Mouse (Mus musculus) kidney, adult 8-10 months (tissue): ENCODE data around the gene Hapln3.

Experiments used
- DNase-seq, 2 experiments: peaks; one replicate each; pipeline ENCODE4 v3.0.0; 2022

The Hapln3 gene

GRCm38 (mm10) chr7:79130843-79131444 is at the start of gene Hapln3:
Gene Hapln3, minus strand, starts transcription at chr7:79131018.
- DNase-seq = no peak

GRCm38 (mm10) chr7:79173800-79174199 is 43.0 kb upstream of the Hapln3 start:
- no peak for DNase-seq

DNA sequence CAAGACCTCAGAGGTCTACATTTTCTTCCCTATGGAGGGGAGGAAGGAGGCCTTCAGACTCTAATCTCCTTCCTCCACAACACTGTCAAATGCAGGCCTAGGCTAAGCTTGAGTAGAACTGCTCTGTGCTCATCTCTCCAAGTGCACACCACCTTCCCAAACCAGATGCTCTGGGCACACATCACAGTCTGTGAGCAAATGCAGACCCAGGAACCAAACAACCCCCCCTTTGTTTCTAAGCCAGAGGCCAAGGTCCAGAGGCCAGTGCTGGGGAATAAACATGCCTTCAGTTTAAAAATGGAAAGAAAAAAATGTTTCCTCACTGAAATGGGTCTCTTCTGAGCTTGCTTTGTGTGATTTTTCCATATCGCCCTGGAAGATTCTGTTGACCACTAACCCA is 41.0 kb upstream of the Hapln3 start:
- DNase-seq = no peak

GRCm38 (mm10) chr7:79167006-79167562 is 36.3 kb upstream of the Hapln3 start:
- DNase-seq = no peak

GRCm38 (mm10) chr7:79159406-79159805 is 28.6 kb upstream of the Hapln3 start:
- no peak for DNase-seq

DNA sequence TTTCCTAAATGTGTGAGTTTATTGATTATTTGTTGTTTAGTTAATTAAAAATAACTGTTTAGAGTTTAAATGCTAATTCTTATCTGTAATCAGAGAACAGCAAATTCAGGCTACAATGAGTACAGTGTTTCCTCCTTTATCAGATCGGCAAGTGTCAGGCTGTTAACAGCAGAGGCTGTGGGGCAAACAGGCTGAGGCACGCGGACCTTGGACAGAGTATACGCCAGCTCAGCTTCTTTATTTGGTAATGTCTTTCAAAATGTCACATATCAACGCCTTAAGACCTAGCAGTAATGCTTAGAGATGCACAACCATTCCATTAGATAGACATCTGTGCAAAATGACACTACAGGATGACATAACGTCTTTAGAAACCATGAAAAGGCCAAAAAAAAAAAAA is 18.7 kb upstream of the Hapln3 start:
- DNase-seq = no peak

- DNase-seq = peak; percentile 87 to 90
Measured at GRCm38 (mm10) chr7:79148711-79149266, 18.0 kb upstream of the Hapln3 start, which contains the start of gene Mfge8. Gene Mfge8, minus strand, starts transcription at chr7:79149060.

GRCm38 (mm10) chr7:79147931-79148653 is 17.3 kb upstream of the Hapln3 start:
- DNase-seq = no peak

DNA sequence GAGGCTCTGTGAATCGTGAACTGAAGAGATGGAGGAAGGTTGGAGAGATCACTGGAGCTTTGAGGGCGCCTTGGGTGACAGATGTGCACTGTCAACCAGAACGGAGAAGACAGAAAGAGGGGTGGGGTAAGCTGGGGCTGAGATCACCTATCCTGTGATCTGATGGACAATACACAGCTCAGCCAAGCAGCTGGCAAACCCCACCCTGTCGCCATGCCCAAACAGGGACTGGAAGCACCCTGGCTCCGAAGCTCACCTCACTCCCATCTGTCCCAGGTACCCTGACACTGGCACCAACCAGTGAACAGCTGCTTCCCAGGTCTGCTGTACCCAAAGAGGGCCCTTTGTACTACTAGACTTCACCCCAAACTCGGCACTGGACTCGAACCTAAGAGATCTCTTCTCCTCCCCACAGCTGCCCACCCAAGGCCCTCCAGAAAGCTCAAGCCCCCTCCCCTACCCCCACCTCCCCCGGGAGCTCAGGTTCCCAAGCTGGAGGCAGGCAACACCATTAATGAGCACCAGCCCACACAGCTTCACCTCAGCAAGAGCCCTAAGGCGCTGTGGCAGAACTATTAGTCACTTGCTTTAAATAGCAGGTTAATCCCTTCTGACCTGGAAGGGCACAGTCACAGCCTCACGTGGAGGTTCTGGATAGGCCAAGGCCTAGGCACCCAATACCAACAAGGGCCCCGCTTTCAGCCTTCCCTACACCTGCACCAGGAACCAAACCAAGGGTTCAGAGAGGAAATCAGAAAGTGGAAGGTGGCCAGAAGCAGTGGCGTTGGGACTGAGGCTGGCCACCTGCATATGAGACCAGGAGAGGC is 16.4 kb upstream of the Hapln3 start:
- peak in 1 of 2 experiments; percentile 39 for DNase-seq

DNA sequence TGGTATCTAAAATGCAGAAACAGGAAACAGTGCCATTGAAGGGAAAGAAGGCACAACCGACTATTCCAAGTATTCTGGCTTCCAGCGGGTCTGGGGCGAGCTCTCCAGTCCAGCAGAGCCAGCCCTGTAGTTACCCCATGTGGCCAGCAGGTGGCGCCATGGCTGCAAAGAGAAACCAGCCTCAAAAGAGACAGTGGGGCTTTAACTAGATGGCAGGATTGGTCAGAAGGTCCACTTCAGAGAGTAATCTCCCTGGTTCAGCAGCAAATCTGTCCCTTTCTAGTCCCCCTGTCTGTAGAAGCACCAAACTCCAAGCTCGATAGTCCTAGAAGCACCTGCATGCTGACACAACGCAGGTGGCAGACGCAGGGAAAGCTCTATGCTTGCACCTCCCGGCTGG is 10.1 kb upstream of the Hapln3 start:
- peak; percentile 60 to 78 for DNase-seq

- DNase-seq = no peak
Measured at GRCm38 (mm10) chr7:79139891-79140591, 9.2 kb upstream of the Hapln3 start.

DNA sequence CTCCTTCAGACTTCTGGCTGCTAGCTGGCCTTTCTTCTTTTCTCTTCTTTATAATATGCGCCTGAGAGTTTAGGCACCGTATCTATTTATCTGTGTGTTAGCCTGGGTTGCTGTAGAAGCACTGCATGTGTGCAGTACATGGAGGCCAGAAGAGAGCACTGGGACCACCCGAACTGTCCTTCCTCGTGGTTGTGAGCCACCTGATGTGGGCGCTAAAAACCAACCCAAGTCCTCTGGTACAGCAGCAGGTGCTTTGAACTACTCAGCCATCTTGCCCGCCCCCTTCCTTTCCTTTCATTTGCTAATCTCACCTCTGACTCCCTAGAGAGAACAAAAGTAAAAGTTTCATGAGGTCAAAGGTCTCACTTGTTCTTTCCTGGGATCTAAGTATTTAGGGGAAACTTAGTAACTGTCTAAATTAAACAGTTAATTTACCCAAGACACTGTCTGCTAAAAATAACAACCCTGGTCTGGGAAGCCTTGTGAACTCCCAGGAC is 8.6 kb upstream of the Hapln3 start:
- DNase-seq = no peak

DNA sequence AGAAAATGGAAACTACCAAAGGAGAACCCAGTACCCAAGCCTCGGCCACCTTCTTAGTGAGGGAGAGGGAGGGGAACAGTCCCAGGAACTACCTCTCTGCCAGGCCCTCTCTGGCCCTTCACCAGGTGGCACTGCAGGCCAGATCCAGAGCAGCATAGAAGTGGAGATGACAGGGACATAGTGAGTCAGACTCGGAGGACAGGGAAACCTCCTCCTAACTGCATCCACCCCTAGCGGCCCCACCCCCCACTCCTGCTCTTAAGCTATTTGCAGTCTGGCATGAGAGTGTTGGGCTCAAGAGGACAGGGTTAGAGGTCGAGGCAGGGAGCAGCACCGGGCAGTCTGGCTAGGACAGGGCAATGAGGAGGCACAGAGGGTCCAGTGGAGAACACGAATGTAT is 2.6 kb upstream of the Hapln3 start:
- DNase-seq = no peak

DNA sequence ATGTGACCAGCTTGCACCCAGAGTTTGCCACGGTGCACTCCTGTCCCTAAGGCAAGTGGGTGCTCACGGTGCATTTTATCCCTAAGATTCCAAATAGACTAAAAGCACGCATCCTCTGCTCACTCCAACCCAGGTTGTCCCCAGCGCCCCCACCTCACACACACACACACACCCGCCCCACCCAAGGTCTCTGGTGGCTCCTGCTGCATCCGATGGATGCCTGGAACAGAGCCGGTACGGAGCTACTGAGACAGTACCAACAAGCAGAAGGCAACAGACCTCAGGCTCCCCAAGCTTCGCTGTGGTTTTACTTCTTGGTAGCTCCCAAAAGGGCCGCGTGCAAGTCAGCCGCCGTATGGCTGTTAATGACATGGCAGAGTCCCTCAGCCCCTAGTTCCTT is 433 bp downstream of the Hapln3 start:
- DNase-seq = no peak

DNA sequence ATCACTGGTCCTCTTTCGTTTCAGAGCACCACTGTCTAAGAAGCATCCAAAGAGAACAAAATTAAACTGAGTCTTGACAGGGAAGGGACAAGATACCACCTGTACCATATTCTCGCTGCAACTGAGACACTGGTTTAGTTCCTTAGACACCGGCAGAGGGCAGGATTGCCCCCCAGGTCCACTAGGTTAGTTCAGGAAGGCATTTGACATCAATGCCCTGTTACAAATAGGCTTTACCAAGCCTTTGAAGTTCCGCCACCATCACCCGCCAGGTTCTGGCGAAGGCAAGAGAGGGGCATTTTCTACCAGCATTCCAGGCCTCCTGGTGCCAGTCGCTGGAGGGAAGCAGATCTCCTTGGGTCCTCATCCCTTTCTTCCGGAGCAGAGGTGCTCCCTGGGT is 935 bp downstream of the Hapln3 start:
- DNase-seq = no peak

- DNase-seq = no peak
Measured at GRCm38 (mm10) chr7:79123465-79123864, 7.4 kb downstream of the Hapln3 start.

GRCm38 (mm10) chr7:79113848-79114247 is 17.0 kb downstream of the Hapln3 start:
- no peak for DNase-seq

GRCm38 (mm10) chr7:79096492-79096891 is 34.3 kb downstream of the Hapln3 start:
- DNase-seq = no peak

DNA sequence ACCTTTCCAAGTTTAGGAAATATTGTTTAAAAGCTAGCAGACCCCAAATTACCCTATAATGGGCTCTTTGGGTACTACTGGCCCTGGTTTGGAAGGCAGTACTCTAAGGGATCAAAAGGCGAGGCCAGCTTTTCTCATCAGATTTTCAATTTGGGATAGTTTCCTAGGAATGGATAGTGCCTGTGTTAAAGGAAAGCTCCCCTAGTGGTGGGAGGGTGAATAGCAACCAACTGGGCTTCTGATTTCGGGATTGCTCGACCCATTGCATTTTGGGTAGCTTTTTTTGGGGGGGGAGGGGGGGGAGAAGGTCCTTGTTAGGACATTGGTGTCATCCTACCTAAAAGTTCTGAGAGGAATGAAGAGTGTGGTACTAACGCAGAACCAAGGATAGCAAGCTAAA is 41.7 kb downstream of the Hapln3 start:
- peak in 1 of 2 experiments; percentile 15 for DNase-seq

GRCm38 (mm10) chr7:79080572-79081399 is 50.0 kb downstream of the Hapln3 start:
- DNase-seq = peak; percentile 18 to 60

DNA sequence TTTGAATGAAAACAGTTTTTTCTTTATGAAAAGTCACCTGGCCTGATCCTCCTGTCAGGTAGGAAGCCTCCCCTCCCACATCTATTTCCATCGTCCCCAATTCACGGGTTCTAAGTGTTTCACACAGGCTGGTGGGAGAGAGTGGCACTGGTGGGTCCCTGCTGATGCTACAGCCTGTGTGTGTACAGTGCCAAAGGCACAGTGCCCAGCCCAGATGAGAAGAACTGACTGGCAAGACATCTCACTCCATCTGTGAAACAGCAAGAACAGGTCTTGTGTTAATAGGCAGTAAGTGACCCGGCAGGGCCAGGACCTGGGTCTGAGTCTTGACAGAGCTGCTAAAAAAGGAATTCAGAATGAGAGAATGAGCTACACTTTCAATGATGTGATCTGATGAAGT is 51.6 kb downstream of the Hapln3 start:
- no peak for DNase-seq
